Mouse (Mus musculus): Measurements from ENCODE around the gene Caly.

The Caly gene

DNA sequence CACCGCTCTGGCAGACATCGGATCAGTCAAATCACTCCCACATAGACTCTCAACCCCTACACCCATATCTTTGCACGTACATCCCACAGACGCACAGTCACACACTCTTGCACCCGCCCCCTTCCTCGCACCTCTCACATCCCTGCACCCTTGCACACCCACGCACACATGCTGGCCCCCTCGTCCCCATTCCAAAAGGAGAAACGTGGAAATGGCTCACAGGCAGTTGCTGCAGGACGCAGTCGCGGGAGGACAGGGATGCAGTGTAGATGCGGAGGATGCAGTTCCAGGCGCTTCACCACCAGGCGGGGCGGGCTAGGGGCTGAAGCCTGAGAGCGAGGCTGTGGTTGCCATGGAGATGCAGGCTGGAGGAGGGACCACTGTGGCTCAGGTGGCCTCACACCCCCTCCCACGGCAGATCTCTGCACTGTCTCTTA is at the start of gene Caly:
Gene Caly (minus strand): TSS at position 307 of the 437 bp plus-strand sequence.
- peak; percentile 56 for DNase-seq (ENCODE audit: low read depth, low spot score)

DNA sequence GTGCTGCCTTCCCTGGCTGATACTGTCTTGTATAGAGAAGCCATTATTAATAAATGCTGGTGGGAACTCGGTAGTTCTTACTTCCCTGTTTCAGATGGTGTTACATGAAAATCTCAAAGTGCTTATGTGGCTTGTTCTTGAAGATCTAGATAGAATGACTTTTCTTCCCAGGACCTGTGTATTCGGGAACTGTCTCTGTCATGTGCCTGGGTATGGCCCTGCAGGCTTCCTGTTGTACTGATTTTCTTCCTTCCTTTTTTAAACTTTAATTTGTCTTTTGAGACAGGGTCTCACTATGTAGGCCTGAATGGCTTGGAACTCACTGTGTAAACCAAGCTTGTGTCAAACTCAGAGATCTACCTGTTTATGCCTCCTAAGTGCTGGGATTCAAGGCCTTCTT is 45.6 kb upstream of the Caly start:
- no peak for DNase-seq (ENCODE audit: low read depth, low spot score)

DNA sequence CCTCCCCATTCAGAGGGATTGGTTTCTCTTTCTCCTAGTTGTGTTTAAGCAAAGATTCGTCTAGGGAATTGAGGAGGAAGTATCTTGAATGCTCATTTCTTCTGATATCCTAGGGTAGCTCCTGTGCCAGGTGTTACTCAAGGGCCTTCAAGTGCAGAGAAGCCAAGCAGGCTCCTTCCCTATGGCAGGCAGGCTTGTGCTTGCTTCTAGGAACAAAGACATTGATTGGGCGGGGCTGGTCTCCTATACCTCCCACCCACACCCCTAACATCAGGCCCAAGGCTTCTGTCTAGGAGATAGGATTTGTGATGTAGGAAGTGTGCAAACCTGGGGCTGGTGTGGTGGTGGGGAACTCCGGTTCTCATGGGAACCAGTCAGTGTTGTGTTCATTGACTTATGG is 44.6 kb upstream of the Caly start:
- DNase-seq (ENCODE audit: low read depth, low spot score): no peak

DNA sequence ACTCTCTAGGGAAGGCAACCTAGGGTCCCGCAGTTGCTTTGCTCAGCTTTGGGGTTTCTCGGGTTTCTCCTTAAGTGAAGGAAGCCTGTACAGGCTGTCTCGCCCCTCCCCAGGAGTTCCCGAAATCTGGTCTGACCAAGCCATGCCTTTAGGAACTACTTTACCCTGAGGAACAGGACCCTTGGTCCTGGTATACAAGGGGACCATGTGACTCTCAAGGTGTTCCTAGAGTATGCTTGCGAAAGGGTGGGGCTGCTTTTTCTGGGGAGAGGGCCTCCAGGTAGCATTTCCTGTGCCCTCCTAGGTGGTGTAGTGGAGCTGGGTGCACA is 43.6 kb upstream of the Caly start:
- DNase-seq (ENCODE audit: low read depth, low spot score): no peak

DNA sequence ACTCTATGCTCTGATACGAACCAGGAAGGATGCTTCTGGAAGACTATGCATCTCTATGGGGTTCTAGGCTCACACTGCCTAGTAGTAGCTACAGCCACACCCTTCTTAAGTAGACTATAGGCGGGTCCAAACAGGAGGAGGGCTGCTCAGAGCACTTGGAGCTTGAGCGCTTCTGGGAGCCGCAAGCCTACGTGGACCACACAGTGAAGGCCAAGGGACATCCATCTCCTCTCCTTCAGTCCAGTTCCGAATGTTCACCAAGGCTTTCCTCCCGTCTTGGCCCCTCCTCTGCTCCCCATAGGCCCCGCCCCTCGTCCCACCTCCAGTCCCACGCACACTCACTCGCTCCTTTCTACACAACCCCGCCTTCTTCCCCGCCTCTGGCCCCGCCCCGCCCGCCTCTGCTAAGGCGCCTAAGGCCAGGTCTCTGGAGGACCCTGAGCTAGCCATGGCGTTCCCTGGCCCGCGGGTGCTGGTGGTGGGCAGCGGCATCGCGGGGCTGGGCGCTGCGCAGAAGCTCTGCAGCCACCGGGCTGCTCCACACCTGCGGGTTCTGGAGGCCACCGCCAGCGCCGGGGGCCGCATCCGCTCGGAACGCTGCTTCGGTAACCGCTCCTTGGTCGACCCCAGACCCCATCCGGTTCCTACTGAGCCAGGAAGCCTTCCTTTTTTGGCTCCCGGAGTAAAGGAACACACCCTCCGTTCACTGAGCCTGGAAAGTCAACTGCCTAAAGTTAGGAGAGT is 43.1 kb upstream of the Caly start:
- peak; percentile 90 for DNase-seq (ENCODE audit: low read depth, low spot score)

DNA sequence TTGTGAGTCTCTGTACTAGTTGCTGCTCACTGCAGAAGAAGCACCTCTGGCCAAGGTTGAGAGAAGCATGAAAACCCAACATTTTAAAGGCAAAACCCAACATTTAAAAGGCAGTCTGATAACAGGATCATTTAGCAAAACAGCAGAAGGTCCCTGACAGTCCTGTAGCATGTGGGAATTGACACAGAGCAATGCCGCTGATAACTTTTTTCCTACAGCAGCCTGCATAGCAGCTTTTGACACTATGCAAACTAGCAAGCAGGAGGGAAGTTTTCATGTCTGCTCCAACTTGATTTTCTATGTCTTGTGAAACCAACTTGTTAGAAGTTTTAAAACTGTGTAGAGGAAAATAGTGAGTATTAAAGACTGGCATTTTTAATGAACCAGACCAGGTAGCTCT is 42.0 kb upstream of the Caly start:
- DNase-seq (ENCODE audit: low read depth, low spot score): no peak

DNA sequence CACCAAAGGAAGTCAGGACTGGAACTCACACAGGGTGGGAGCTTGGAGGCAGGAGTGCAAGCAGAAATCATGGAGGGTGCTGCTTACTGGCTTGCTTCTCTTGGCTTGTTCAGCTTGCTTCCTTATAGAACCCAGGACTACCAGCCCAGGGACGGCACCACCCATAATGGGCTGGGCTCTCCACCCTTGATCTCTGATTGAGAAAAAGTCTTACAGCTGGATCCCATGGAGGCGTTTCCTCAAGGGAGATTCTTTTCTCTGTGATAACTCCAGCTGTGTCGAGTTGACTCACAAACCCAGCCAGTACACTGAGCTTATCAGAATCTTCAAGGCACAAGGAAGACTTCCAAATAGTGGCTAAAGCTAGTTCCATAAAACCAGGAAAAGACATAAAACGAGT is 40.4 kb upstream of the Caly start:
- DNase-seq (ENCODE audit: low read depth, low spot score): no peak

DNA sequence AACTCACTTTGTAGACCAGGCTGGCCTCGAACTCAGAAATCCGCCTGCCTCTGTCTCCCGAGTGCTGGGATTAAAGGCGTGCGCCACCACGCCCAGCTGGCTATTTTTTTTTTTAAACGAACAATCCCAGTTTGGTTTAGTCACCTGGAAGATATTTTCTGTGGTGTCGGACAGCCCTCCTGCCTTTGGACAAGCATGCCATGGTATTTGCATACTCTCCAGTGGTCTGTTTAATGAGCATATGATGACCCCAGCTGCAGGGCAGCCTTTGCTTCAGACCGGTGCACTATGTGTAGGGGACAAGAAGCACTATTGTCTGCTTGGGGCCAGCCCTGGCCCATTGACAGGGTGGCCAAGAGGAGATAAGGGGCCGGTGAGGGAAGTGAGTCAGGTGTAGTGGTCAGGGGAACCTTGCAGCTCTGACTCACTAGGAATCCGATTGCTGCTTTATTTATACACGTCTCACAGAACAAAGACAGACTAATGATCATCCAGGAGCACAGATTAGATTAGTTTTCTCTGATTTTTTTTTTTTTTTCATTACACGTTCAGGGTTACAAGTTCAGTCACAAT is 39.1 kb upstream of the Caly start:
- DNase-seq (ENCODE audit: low read depth, low spot score): no peak

DNA sequence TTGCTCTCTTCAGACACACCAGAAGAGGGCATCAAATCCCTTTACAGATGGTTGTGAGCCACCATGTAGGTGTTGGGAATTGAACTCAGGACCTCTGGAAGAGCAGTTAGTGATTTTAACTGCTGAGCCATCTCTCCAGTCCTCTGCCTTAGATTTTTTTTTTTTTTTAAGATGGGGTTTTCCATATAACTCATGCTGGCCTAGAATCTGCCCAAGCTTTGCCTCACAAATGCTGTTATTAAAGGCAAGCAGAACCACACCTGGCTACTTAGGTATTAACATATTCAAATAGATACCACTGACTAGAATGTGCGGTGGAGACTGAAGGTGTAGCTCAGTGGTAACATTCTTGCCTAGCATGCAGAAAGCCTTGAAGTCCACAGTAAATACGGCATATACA is 38.1 kb upstream of the Caly start:
- DNase-seq (ENCODE audit: low read depth, low spot score): no peak

DNA sequence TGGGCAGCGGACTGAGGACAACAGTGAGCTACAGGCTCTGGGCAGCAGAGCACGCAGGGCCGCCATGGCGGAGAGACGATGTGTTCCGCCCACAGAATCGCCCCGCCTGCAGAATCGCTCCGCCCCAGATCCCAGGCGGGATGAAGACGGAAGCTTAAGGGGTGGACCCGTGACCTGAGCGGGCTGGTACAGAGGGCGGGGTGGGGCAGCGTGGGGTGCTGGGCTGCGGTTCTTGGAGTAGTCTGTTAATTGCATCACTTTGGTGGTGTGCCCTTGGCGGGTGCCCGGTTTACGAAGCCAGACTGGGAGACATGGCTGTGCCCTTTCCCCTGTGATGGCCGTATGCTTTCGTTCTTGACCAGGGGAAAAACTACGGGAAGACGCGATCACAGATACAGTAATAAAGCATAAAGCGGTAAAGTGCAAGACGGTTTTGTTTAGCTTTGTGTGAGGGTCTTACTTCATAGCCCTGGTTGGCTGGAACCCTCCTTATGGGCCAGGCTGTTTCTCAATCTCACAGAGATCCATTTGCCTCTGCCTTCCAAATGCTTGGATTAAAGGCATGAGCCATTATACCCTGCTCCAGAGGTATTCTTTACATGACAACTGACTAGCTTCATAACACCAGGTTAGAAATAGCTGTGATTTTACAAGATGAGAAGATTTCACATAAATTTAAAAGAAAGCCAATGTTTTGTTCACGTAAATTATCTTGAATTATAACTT is 34.1 kb upstream of the Caly start, which contains the start of gene Echs1:
Gene Echs1 (minus strand): TSS at position 148 of the 726 bp plus-strand sequence.
- DNase-seq (ENCODE audit: low read depth, low spot score): peak; percentile 91

DNA sequence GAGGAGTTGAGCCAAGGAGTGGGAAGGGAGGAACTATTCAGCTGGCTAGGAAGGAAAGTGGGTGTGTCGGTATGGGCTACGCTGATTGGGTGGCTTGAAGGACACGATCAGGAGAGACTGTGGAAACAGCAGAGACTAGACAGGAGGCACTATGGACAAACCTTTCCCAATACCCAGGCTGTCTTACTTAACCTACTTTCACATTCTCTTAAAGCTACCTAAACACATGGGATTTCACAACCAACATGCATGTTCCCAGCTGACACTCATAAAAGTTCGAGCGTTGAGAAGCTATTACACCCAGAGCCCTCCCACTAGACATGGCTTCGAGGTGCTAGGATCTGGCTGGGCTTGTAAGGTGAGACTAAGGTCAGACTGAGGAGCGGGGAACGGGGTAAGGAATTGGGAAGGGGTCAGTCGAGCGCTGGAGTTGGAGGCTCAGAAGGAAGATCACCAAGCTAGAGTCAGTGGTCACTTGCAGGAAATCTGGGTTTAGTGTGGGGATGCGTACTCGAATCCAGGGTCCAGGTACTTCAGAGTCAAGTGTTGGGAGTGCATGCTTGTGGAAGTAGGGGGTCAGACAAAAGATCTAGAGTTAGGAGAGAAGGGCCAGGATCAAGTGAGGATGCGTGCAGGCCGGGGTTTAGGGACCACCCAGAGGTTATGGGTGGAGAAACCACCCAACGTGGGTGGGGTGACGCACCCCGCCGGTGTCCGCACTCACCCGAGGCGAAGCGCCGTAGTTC is 33.4 kb upstream of the Caly start, which contains the start of gene Paox:
Gene Paox (plus strand): TSS at position 217 of the 746 bp plus-strand sequence.
- peak; percentile 18 for DNase-seq (ENCODE audit: low read depth, low spot score)

DNA sequence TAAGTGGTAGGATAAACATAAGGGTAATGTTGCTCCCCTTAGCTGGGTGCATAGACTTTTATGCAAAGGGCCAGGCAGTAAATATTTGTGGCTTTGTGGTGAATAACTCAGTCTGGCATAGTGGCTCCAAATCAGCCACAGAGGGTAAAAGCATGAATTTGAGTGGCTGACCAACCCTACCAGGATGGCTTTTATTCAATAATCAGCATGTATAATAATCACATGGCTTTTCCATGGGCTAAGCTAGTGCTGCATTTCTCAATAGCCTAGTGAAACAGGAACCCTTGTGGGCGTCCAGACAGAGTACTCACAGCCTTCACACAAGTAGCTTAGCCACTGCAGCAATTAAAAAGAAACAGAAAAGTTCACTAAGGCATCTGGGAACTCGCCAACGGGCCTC is 29.6 kb upstream of the Caly start:
- no peak for DNase-seq (ENCODE audit: low read depth, low spot score)

DNA sequence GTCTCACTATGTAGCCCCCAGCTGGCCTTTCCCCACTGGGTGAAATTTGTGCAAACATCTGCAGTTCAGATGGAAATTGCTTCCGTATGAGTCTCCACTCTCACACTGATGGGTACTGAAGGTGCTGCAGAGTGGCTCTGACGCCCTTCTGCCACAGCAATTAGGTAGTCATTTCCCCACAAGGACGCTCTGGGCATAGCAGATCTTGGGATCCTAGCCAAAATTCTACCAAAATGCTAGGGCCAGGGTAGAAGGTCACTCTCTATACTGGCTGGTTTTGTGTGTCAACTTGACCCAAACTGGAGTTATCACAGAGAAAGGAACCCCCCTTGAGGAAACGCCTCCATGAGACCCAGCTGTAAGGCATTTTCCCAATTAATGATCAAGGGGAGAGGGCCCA is 21.7 kb upstream of the Caly start:
- no peak for DNase-seq (ENCODE audit: low read depth, low spot score)

DNA sequence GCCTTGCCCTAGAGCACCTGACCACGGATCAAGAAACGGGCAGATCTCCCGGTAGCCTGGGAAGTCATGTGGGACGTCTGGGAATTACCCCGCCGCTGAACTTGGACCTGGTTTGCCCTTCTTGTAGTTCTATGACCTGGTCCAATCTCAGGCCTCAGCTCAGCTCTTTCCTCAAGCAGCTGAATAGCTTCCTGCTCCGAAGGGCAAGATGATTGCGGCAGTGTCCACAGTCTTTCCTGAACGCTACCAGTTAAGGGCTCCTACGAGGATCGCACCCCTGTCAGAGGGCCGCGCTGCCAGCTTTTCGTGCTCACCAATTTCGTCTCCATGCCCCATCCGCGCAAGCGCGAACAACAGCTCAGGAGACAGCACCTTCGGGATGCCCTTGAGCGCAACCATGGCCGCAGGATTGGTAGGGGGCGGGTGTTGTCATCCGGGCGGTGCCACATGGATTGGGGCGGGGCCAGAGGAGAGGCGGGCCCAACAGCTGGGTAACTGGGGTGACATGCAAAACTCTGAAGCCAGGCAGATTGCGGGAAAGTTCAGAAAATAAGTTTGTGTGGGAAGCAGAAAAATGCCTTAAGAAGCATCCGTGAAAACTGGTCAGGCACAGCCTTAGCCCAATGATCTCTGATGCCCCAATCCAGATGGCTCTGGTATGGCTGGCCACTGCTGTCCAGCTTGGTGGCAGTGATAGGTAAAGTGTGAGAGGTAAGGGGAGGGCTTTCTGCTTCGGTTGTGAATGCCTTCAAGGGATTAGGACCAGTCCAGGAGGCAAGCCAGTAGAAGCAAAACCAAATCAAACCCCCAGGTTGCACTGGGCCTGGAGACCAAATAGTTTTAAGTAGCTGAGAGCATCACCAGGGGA is 19.9 kb upstream of the Caly start, which contains the start of gene Fuom:
Gene Fuom (minus strand): TSS at position 449 of the 868 bp plus-strand sequence.
- peak; percentile 84 for DNase-seq (ENCODE audit: low read depth, low spot score)

DNA sequence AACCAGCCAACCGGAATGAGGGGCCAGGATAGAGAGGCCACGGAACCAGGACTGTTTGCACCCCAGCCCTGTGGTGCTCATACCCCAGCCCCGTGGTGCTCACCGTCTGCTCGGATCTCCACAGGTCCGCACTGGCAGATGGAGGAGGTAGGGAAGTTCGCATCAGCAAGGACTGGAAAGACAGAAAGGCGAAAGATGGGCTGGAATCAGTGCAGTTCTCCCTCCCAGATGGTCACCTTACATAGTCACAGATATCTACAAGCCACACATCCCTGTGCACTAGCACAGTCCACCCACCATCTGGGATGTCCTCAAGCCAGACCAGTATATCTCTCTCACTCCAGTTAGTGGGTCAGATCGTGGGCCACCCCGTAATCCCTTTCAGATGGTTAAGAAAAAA is 19.1 kb upstream of the Caly start:
- DNase-seq (ENCODE audit: low read depth, low spot score): no peak

DNA sequence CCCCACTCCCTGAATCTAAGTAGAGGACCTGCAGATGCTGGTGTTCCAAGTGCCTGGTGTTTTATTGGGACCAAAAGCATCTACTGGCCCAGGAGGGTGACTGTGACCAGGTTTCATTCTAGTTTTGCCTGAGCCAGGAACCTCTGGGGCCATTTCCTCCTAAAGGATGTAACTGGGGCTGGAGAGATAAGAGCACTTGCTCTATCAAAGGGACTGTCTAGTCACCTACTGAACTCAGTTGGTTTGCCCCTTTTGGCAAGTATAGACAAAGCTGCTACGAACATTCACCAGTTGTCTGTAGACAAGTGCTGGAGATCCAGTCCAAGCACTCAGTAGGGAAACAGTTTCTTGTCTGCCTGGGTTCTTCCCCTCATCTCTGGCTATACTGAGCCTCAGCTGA is 16.1 kb upstream of the Caly start:
- no peak for DNase-seq (ENCODE audit: low read depth, low spot score)

DNA sequence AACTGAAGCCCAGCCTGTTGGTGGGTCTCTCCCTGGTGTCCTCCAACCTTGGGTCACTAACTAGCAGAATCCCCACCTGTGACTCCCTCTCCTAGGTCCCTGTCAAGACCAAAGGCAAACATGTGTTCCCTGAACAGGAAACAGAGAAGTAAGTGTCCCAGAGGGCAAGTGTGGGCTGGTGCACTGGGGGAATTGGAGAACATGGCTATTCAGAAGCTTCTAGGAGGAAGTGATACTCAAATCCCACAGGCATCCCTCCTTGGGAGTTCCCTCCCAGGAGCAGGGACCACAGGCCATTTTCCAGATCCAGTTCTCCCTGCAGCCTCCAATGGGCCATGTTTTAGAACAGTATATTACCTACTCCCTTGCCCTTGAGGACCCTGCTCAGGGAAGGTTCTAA is 13.7 kb upstream of the Caly start:
- DNase-seq (ENCODE audit: low read depth, low spot score): no peak

DNA sequence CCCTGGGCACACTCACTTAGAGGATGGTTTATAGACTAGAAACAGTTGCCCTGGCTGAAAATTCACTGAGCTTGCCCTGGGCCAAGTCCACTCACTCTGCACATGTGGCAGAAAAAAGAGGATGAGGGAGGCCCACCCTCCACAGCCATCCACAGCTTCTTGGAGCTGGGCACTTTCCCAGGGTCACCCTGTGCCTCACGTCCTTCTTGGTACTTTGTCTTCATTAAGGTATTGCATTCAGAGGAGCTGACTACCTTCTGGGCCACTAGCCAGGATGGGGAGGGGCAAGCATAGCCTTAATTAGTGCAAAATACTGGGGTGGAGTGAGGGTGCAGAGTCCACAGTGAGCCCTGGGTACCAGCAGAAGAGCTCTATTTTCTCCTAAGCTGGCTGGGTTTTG is 13.2 kb upstream of the Caly start:
- no peak for DNase-seq (ENCODE audit: low read depth, low spot score)

DNA sequence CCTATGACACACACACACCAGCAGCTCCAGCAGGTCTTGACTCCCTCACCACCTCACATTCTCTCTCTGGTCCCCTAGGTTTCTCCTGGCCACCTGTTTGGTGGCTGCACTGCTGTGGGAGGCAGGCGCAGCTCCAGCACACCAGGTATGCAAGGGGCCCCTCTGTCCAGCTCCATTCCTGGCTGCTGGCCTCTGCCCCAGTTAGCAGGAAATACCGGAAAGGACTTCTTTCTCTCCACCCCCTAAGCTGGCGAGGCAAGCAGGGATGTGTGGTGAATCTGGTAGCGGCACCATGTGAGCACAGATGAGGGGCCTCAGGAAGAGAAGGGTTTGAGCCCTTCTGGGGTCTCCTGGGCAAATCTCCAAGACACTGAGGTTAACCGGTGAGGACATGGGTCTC is 12.6 kb upstream of the Caly start:
- DNase-seq (ENCODE audit: low read depth, low spot score): no peak

DNA sequence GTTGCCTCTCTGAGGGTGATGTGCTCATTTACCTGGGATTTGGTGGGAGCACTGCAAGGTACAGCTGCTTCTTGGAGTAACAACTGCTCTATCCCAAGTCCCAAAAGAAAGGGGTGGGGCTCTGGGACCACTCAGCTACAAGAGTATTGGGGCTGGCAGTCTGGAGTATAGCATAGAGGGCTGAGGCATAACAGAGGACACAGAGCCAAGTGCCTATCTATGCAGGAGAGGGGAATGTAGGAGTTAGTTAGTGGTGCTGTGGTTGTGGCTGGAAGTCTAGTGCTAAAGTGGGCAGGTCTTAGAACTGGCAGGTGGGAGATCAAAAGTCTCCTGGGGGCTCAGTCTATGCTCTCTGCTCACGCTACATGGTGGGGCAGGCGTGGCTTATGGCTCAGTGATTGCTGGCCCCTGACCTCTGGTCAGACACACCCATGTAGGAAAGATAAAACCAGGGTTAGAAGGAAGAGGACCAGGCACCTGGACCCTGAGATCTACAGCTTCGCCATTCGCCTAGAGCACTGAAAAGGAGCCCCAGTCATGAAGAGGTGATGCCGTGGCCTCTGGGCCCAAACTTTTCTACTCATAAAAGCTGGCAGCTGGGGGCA is 10.7 kb upstream of the Caly start, which contains the start of gene Prap1:
Gene Prap1 (plus strand): TSS at position 472 of the 605 bp plus-strand sequence.
- no peak for DNase-seq (ENCODE audit: low read depth, low spot score)

DNA sequence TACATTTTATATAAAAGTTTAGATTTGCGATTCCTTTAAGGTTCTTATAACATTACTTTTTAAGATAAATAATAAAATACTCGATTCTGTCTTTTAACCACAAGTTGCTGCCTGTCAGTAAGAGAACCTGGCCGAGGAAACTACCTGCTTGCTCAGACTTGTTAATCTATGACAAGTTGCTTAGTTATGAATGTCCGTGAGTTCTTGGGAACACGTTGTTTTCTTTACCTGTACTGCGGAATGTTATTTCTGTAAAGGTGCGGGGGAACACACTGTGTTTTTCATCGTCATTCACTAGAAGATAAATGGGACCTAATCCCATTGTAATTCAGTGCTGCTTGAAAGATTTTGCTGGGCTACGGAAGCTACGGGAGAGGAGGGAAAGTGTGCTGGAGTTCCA is 8.3 kb upstream of the Caly start:
- DNase-seq (ENCODE audit: low read depth, low spot score): no peak
